Mouse (Mus musculus): ENCODE data around the gene Hmbs. TPM values are rescaled to one million over a fixed set of nuclear protein-coding genes. Genes with fewer than 3 reads are reported as not detected.
"Not testable (repeated sequence)": the region's sequence is repeated elsewhere in the genome, so short reads cannot be mapped to it uniquely, and the experiment has no call there.

Gene Hmbs
- total RNA-seq, 2 experiments from 2014 or later = 20.8 to 24.7 TPM

- not testable (repeated sequence) for DNase-seq (ENCODE audit: low spot score)
These were observed 18.8 kb downstream of the Hmbs start for GRCm38 (mm10) chr9:44325032-44325767.

GRCm38 (mm10) chr9:44324147-44324546 is 19.9 kb downstream of the Hmbs start:
- DNase-seq (ENCODE audit: low spot score) = no peak

GRCm38 (mm10) chr9:44323656-44324055 is 20.4 kb downstream of the Hmbs start:
- DNase-seq (ENCODE audit: low spot score) = not testable (repeated sequence)

GRCm38 (mm10) chr9:44320799-44321133 is 23.3 kb downstream of the Hmbs start:
- DNase-seq (ENCODE audit: low spot score) = no peak

GRCm38 (mm10) chr9:44319887-44320798 is 23.9 kb downstream of the Hmbs start, which contains the start of gene C2cd2l:
TSS of gene C2cd2l (minus strand) at chr9:44320285.
- peak; percentile 93 for DNase-seq (ENCODE audit: low spot score)

- DNase-seq (ENCODE audit: low spot score) = no peak
These were observed 24.7 kb downstream of the Hmbs start for GRCm38 (mm10) chr9:44319105-44319886.

GRCm38 (mm10) chr9:44318826-44319095 is 25.3 kb downstream of the Hmbs start:
- DNase-seq (ENCODE audit: low spot score) = no peak

- no peak for DNase-seq (ENCODE audit: low spot score)
These were observed 25.8 kb downstream of the Hmbs start for GRCm38 (mm10) chr9:44318076-44318825.

- DNase-seq (ENCODE audit: low spot score) = no peak
These were observed 26.6 kb downstream of the Hmbs start for GRCm38 (mm10) chr9:44317452-44317851.

GRCm38 (mm10) chr9:44314910-44315309 is 29.1 kb downstream of the Hmbs start:
- no peak for DNase-seq (ENCODE audit: low spot score)

- DNase-seq (ENCODE audit: low spot score) = no peak
These were observed 29.8 kb downstream of the Hmbs start for GRCm38 (mm10) chr9:44314257-44314547.

GRCm38 (mm10) chr9:44313476-44314256 is 30.4 kb downstream of the Hmbs start:
- no peak for DNase-seq (ENCODE audit: low spot score)

GRCm38 (mm10) chr9:44311136-44312134 is 32.6 kb downstream of the Hmbs start:
- no peak for DNase-seq (ENCODE audit: low spot score)

- no peak for DNase-seq (ENCODE audit: low spot score)
These were observed 33.3 kb downstream of the Hmbs start for GRCm38 (mm10) chr9:44310750-44311135.

GRCm38 (mm10) chr9:44309756-44310155 is 34.3 kb downstream of the Hmbs start:
- DNase-seq (ENCODE audit: low spot score) = no peak

- DNase-seq (ENCODE audit: low spot score) = no peak
These were observed 36.8 kb downstream of the Hmbs start for GRCm38 (mm10) chr9:44307248-44307647.

GRCm38 (mm10) chr9:44306532-44306931 is 37.5 kb downstream of the Hmbs start:
- no peak for DNase-seq (ENCODE audit: low spot score)

- peak; percentile 99 for DNase-seq (ENCODE audit: low spot score)
These were observed 38.5 kb downstream of the Hmbs start, which contains the start of gene Hinfp for GRCm38 (mm10) chr9:44305466-44306079. TSS of gene Hinfp (minus strand) at chr9:44305671.

GRCm38 (mm10) chr9:44300001-44300400 is 44.0 kb downstream of the Hmbs start:
- not testable (repeated sequence) for DNase-seq (ENCODE audit: low spot score)

All from gastrocnemius, adult 18-20 months (tissue).